Mouse (Mus musculus): Measurements from ENCODE around the gene Fcor.

Gene Fcor

DNA sequence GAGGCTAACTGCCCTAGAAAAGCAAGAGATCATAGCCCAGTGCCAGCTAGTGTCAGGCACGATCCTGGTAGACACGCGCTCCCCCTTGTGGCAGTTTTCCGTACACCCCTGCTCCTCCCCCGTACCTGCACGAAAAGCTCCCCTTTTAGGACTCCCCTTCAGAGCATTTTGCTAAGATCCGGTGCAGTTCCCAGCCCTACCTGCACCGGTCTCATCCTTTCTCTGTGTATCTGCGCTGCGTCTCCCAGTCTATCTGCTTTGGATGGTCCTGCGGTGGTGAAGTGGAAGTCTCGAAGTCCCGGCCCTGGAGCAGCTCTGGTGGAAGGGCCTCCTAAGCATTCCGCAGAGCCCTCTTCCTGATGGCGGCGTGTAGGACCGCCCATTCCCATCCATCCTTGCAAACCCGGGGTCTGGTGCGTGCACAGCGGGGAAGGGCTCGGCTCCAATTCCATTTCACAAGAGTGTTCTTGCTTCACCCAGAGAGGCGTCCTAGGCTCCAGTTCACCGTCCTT is at the start of gene Fcor:
TSS of gene Fcor (minus strand) at position 383 of the 512 bp plus-strand sequence.
- DNase-seq (ENCODE audit: low read depth, low spot score): peak; percentile 89

DNA sequence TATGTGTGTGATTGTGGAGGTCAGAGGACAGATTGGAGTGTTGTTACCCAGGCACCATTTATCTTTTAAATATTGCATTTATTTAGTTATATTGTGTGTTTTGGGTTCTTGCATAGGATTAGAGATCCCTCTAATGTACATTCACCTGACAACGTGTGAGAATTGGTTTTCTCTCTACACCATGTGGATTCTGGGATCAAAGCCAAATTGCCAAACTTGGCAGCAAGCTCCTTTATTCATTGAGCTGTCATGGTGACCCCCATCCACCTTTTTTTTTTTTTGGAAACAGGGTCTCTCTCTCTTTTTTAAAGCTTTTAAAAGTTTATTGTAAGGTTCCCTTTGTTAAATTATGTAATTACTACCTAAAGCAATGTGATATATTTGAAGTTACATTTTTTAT is 48.9 kb upstream of the Fcor start:
- no peak for DNase-seq (ENCODE audit: low read depth, low spot score)

DNA sequence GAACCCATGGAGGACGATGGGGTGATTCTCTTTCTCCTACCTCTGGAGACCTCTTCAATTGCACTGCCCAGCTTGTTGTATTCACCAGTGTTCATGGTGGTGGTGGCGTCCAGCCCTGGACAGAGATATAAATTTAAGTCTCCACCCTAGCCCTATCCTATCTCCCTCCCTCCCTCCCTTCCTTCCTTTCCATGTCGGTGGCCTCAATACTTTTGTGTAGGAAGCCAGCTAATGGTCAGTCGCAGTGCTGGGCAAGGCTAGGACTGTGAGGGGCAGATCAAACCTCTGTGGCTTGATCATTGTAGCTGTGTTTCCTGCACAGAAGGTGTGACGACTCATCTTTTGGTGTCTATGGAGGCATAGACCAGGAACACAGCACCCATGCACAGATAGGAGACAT is 48.4 kb upstream of the Fcor start, which contains the start of gene Clec4g:
TSS of gene Clec4g (minus strand) at position 101 of the 400 bp plus-strand sequence.
- DNase-seq (ENCODE audit: low read depth, low spot score): no peak

DNA sequence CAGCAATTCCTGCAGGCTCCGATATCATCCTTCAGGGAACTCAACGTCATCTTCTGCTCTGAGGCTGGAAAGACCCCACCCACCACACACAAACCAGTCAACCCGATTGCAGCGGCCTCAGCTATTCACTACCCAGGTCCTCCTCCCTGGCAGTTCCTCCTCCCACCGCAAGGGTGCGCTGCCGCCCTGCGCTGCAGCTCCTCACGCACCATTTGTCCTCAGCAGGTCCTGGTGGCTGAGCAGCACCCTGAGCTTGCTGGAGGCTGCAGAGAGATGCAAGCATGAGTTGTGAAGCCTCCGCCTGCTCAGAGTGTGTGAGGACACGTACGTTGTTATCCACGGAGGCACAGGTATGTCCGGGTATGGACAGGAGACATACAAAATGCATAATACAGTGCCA is 46.4 kb upstream of the Fcor start:
- peak; percentile 74 for DNase-seq (ENCODE audit: low read depth, low spot score)

DNA sequence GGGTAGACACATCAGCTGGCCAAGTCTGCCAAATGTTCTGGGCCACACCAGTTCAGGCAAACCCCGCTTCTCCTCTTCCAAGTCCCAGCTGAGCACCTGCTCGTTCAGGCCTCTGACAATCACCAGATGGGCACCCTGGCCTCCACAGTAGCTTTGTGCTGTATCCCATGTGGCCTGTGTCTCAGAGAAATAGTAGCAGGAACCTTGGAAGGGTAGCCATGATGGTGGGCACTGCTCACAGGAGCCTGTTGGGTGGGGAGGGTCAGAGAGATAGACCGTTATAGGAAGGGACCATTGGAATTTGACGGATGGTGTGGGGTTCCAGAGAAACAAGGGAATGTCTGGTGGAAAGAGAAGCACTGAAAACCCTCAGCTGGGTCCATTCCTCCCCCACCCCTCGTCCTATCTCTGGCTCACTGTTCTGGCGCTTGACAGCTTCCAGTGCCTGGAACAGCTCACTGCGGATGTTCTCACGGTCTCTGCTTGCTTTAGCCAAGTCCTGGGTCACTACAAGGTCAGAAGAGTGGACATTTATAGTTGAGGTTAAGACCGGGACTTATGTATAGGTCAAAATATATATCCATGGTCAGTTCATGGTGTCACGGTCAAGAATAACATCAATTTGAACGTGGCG is 45.3 kb upstream of the Fcor start:
- no peak for DNase-seq (ENCODE audit: low read depth, low spot score)

DNA sequence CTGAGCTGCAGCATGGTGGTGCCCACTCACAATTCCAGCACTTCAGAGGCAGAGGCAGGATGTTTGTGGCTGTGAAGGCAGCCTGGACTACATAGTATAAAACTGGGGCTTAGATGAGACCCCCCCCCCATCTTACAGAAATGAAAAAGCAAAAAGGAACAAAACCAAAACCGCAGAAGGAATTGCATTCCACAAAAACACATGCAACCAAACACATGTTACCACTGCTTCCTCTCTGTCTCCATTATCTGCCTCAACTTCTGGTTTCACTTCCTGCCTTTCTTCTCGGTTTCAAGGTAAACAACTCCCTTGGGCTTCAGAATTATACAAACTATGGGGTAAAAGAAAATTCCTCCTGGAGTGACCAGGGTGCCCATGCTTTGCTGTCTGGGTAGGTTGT is 39.5 kb upstream of the Fcor start:
- DNase-seq (ENCODE audit: low read depth, low spot score): peak; percentile 71

DNA sequence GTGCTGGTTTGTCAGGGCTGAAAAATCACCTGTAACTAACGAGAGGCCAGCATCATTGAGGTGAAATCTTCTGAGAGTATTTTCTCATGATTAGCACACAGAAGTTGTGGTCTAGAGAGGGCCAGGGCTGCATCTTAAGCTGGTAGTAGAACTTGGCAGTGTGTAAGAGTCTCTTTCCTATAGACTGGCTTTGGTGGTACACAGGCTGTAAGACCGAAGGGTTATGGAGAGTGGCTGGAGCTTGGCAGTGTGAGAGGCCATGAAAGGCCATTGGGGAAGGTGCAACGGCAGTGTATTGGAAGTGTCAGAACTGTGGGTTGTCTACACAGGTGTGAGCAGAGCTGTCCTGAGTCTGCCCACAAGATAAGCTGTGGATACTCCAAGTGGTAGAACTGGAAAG is 38.1 kb upstream of the Fcor start:
- DNase-seq (ENCODE audit: low read depth, low spot score): peak; percentile 32

DNA sequence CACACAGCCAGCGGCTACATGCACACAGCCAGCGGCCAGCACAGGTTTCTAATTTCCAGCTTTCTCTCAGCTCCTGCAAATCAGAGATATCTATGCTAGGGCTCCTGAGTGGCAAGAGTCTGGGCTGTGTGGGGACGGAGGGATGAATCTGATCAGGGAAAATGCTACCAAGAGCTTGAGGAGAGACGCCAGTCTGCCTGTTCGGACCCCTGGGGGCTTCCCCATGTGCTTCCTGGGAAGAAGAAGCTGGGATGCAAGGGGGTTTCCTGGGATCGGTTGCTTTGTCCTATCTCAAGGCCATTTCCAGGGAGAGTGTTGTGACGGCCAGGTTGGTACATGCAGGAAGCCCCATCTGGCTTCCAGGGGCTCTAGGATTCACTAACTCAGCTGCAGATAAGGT is 35.4 kb upstream of the Fcor start:
- no peak for DNase-seq (ENCODE audit: low read depth, low spot score)

DNA sequence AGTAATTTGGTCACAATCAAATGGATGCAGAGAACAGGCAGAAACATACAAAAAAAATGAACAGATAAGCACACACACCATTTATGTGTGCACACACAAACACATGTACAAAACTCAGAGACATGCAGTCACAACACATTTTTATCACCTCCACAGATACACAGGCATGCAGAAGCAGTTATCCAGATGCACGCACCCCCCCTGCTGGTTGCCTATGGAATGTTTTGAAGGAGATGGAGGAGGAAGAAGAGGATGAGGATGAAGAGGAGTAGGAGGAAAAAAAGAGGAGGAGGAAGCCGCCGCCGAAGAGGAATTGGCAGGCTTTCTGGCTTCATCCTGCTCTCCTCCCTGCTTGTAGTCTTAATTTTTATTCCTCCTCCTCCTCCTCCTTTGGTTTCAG is 33.5 kb upstream of the Fcor start:
- DNase-seq (ENCODE audit: low read depth, low spot score): peak; percentile 49

DNA sequence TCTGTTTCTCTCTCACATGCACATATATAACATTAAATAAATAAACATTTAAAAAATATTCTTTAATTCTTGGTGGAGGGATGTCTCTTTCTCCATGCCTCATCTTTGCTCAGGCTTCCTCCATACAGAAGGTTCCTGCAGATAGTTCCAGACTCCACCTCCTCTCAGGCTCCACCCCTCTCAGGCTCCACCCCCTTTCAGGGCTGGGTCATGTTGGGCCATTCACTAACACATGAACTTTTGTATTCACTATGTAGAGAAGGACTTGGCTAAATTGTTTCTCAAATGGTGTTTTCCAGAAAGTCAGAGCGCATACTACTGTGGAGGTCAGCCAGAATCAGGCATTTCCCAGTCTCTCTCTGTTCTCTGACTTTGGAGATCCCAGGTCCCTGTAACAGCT is 29.3 kb upstream of the Fcor start:
- DNase-seq (ENCODE audit: low read depth, low spot score): no peak

DNA sequence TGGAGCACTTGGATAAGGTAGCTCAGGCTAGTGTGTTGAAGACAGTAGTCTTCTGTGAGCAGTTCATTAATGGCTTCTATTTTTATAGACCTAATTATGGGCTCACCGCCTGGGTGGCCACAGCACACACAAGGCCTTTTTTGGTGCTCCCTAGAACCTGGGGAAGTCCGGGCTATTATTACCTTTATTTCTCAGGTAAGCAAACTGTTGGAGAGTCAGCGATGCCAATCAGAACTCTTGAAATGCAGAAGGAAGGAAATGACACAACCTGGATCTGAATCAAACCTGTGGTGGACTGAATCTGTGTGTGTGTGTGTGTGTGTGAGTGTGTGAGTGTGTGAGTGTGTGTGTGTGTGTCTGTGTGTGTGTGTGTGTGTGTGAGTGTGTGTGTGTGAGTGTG is 22.0 kb upstream of the Fcor start, which contains the start of gene Fcer2a:
TSS of gene Fcer2a (minus strand) at position 55 of the 400 bp plus-strand sequence.
- peak; percentile 78 for DNase-seq (ENCODE audit: low read depth, low spot score)

DNA sequence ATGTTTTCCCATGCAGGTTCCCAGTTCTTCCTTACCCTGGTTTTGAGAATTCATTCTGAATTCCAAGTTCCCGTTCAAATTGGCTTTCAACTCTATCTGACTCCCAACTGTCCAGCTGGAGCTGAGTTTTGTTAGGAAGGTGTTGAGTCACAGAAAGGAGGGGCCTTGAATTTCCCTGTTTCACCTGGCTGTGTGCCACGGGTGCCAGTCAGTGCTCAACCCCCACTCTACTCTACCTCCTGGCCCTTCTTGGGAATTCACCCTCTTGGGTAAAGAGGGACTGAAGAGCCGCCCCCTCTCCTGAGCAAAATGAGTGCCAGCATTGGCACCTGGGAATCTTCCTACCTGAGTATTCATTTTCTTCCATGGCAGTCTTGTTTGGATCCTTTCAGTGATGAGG is 18.6 kb upstream of the Fcor start:
- DNase-seq (ENCODE audit: low read depth, low spot score): no peak

DNA sequence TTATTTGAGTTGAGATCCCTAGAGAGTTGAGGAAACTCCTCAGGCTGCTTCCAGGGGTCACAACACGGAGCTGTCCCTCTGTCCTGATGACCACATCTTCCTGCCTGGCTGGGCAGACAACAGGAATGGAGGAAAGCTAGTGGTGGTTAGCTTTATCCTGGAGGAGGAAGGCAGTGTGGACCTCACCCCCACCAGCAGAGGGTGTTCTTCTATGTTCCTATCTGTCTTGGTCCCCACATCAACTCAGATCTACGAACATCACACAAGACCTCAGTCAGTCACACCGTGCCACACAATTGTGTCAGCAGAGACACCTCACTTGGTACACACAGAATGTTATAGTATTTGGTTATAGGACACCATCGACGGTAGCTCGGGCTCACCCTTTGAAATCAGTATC is 15.4 kb upstream of the Fcor start:
- peak; percentile 30 for DNase-seq (ENCODE audit: low read depth, low spot score)

DNA sequence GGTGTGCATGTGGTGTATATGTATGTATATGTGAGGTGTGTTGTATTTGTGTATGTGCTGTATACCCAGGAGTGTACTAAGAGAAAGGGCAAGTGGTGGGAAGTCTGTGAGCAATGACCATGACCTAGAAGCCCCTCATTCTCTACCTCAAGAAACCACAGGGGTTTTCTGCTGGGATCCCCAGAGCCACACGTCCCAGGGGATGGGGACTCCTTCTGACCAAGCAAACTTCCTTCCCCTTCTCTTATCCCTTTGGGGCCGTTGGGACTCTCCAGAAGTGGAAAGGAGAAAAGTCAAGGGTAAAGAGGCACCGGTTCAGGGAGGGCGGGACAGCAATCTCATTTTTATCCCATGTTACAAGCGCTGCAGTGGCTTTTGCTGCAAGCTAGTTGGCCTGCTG is 13.3 kb upstream of the Fcor start:
- DNase-seq (ENCODE audit: low read depth, low spot score): no peak

DNA sequence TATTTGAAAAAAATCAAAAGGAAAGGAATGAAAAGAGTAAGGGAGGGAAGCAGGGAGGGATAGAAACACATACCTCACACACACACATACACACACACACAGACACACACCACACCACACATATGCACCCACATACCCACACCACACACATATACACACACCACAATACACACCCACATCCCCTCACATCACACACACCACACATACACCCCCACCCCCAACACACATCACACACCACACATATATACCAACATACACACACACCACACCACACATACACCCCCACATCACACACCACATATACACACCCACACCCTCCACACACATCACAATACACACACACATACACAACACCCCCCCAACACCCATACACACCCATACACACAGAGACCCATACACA is 12.4 kb upstream of the Fcor start:
- no peak for DNase-seq (ENCODE audit: low read depth, low spot score)

DNA sequence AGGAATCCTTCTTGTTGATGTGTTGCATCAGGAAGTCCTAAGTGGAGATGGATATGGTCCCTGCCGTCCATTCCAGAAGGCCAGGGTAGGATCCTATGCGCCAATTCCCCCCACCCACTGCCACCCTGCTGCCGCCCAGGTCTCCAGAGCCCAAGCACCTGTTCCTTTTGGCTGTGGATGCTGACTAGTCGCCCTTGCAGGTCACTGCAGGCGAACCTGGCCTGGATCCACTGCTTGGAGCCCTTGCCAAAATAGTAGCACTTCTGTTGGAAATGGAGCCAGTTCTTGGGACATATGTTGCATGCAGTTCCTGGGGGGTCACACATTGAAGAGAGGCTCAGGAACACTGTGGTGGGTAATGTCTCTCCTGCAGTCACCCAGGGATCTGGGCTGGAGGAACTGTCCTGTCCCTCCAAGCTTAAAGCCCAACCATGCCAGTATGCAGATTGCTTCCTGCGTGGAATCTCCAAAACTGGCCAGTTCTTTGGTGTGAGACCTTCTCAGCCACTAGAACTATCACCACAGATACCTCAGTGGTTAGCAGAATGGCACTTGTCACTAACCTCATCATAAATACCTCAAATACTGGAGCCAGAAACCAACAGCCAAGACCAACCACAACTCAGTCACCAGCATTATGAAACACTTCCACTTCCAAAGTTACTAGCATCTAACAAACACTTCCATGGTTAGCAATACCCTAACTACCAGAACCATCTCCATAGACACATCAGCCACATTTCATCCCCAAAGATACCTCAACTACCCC is 11.4 kb upstream of the Fcor start:
- DNase-seq (ENCODE audit: low read depth, low spot score): no peak

DNA sequence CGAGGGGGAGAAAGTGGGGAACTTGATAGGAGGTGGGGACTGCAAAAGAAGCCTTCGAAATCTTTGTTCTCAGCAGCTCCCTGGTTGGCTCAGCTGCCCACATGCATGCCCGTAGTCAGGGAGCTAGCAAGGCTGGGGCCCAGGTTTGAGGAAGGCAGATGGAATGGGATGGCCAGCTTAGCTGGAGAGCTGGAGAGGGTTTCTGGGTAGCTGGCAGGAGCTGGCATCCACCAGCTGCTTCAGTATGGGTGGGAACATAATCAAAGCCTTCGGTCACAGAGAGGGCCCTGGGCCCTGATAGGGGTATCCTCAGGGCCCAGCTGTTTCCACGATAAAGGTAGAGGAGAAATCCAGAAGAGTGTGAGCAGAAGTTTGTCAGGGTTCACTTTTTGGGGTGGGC is 10.3 kb upstream of the Fcor start:
- DNase-seq (ENCODE audit: low read depth, low spot score): no peak

DNA sequence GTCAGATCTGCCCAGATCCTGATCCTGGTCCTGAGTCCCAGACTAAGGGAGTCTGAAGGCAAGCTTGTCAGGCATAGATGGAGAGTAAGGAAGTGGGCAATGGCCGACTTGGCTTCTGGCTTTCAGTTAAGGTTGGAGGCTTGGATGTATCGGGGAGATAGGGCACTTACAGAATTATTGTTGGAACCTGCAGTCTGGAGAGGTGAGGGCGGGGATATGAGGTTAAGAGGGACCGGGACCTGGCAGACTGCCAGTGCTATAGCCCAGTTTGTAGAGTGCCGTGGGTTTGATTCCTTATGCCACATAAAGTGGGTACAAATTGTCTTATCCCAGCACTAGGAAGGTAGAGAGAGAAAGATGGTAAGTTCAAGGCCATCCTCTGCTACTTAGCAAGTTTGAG is 7.5 kb upstream of the Fcor start:
- no peak for DNase-seq (ENCODE audit: low read depth, low spot score)

DNA sequence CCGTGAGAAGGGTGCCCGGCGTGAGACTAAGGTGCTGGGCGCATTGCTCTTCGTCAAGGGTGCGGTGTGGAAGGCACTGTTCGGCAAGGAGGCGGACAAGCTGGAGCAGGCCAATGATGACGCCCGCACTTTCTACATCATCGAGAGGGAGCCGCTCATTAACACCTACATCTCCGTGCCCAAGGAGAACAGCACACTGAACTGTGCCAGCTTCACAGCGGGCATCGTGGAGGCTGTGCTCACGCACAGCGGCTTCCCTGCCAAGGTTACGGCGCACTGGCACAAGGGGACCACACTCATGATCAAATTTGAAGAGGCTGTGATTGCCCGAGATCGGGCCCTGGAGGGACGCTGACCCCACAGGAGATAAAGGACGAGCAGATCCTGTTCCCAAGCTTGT is 7.1 kb upstream of the Fcor start:
- DNase-seq (ENCODE audit: low read depth, low spot score): no peak

DNA sequence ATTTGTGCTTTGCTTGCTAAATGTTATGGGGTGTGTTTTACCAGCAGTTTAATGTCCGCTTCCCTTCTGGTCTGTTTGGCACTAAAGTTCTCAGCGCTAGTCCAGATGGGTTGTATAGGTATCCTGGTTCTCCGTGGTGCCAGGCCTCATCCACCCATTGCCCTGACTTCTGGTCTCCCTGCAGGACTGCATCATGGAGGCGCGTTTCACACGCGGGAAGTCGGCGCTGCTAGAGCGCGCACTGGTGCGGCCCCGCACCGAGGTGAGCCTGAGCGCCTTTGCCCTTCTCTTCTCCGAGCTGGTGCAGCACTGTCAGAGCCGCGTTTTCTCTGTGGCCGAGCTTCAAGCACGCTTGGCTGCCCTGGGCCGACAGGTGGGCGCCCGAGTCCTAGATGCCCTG is 6.7 kb upstream of the Fcor start:
- no peak for DNase-seq (ENCODE audit: low read depth, low spot score)

DNA sequence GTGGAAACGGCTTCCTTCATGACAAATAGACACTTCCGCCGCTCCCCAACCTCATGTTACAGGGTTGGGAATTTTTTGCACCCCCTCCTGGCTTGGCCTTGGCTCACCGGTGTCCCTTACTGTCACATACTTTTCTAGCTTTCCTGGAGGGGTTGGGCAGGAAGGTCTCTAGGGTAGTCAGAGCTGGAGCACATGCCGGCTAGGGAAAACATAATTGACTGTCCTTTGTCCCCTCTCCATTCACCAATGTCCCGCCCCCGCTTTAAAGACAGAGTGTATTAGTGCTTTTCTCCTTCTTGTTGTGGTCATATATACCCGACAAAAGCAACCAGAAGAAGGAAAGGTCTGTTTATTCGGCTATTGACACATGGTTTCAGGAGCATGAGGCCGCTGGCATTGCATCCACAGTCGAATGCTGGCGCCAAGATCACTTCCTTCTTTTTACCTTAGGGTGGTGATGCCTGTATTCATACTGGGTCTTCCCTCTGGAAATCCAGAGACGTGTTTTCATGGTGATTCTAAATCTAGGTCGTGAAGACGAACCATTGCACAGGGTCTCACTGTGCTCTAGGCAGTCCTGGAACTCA is 4.9 kb upstream of the Fcor start:
- DNase-seq (ENCODE audit: low read depth, low spot score): peak; percentile 68

DNA sequence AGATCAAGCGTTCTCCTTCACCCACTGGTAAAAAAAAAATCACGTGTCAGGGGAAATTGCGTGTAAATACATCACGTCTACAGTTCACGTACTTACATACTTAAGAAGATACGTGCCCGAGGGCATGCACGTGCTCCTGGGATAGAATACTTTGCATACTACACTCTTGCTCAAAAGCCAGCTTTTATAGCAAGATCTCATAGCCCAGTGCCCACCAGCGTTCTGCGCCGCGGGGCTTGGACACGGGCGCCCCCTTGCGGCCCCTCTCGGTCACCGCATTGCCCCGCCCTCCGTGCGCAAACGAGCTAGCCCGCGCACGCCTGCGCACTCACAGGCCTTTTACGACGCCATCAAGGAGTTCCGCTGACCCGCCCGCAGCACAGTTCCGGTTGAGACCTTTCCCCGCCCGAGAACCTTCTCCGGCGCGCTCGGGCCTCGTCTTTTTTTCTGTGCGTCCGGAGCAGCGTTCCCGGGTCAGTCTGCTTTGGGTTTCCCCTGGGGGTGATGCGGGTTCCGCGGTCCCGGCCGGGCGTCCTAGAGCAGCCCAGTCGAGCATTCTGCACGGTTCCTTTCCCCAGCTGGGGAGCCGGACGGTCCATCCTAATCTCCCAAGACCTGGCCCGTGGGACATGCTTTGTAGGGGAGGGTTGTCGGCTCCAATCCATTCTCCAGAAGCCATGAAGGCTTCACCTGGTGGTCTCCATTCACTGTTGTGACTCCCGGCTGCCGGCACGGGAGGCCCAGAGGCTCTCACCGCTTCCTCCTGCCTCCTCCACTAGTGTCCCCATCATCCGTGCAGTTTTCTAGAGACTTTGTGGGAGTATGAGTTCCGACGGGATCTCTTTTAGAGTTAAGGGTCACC is 4.2 kb upstream of the Fcor start, which contains the start of gene Trappc5:
TSS of gene Trappc5 (plus strand) at position 169 of the 862 bp plus-strand sequence.
- peak; percentile 98 for DNase-seq (ENCODE audit: low read depth, low spot score)

All from A20 (cell line).